Mouse (Mus musculus): ENCODE results near the gene Crim1. TPM values are rescaled to one million over a fixed set of nuclear protein-coding genes. Genes with fewer than 3 reads are reported as not detected.

Gene Crim1
- total RNA-seq, 1 experiment: 61.7 TPM

- in situ Hi-C loops (cut with MboI; ENCODE audit: low sequenced_read_pairs in 2 of 2, unreplicated experiment in 2 of 2): no loop called here
- H3K27ac ChIP-seq (ENCODE audit: insufficient read depth, low read depth, low read length, poor library complexity, severe bottlenecking): no peak overlapping the region
- no peak overlapping the region for H3K9ac ChIP-seq (ENCODE audit: insufficient read depth, low read depth, low read length, poor library complexity, severe bottlenecking)
- TF ChIP-seq HCFC1 (IDR thresholded peaks at IDR 0.05; ENCODE audit: borderline replicate concordance, insufficient read depth, low read length) (no peak), MAFK (IDR thresholded peaks at IDR 0.05; ENCODE audit: insufficient read depth, low read depth, low read length) (no peak), ZNF384 (IDR thresholded peaks at IDR 0.05; ENCODE audit: low read depth, low read length) (no peak), CHD2 (IDR thresholded peaks at IDR 0.05; ENCODE audit: low read depth, low read length) (no peak), ZC3H11A (IDR thresholded peaks at IDR 0.05; ENCODE audit: borderline replicate concordance, low read depth, low read length) (no peak)
- H3K9me3 ChIP-seq (ENCODE audit: control insufficient read depth, insufficient read depth, low read depth, low read length): no peaks in the 10 kb centered on the region
- no peak for DNase-seq (ENCODE audit: low read depth, low spot score)
- no peaks in the 10 kb centered on the region for H3K4me1 ChIP-seq (ENCODE audit: control insufficient read depth in 2 of 2, insufficient read depth in 2 of 2, low read length in 2 of 2, poor library complexity in 1 of 2)
- H3K4me3 ChIP-seq (ENCODE audit: insufficient read depth in 1 of 2, low read depth in 1 of 2, low read length in 2 of 2, poor library complexity in 1 of 2, severe bottlenecking in 1 of 2): no peak overlapping the region
- no peaks in the 10 kb centered on the region for H3K36me3 ChIP-seq (ENCODE audit: control insufficient read depth, insufficient read depth, low read length, poor library complexity, severe bottlenecking)
These were observed 65.1 kb downstream of the Crim1 start for GRCm38 (mm10) chr17:78265135-78265534.

GRCm38 (mm10) chr17:78266271-78266670 is 66.2 kb downstream of the Crim1 start:
- TF ChIP-seq CHD2 (IDR thresholded peaks at IDR 0.05; ENCODE audit: low read depth, low read length) (no peak), MAFK (IDR thresholded peaks at IDR 0.05; ENCODE audit: insufficient read depth, low read depth, low read length) (no peak), HCFC1 (IDR thresholded peaks at IDR 0.05; ENCODE audit: borderline replicate concordance, insufficient read depth, low read length) (no peak), ZNF384 (IDR thresholded peaks at IDR 0.05; ENCODE audit: low read depth, low read length) (no peak), ZC3H11A (IDR thresholded peaks at IDR 0.05; ENCODE audit: borderline replicate concordance, low read depth, low read length) (no peak)
- H3K27ac ChIP-seq (ENCODE audit: insufficient read depth, low read depth, low read length, poor library complexity, severe bottlenecking): no peak overlapping the region
- H3K36me3 ChIP-seq (ENCODE audit: control insufficient read depth, insufficient read depth, low read length, poor library complexity, severe bottlenecking): no peaks in the 10 kb centered on the region
- H3K4me3 ChIP-seq (ENCODE audit: insufficient read depth in 1 of 2, low read depth in 1 of 2, low read length in 2 of 2, poor library complexity in 1 of 2, severe bottlenecking in 1 of 2): no peak overlapping the region
- DNase-seq (ENCODE audit: low read depth, low spot score): no peak
- no peaks in the 10 kb centered on the region for H3K9me3 ChIP-seq (ENCODE audit: control insufficient read depth, insufficient read depth, low read depth, low read length)
- no peak overlapping the region for H3K9ac ChIP-seq (ENCODE audit: insufficient read depth, low read depth, low read length, poor library complexity, severe bottlenecking)
- no peaks in the 10 kb centered on the region for H3K4me1 ChIP-seq (ENCODE audit: control insufficient read depth in 2 of 2, insufficient read depth in 2 of 2, low read length in 2 of 2, poor library complexity in 1 of 2)
- in situ Hi-C loops (cut with MboI; ENCODE audit: low sequenced_read_pairs in 2 of 2, unreplicated experiment in 2 of 2): no loop called here

GRCm38 (mm10) chr17:78268591-78268990 is 68.5 kb downstream of the Crim1 start:
- TF ChIP-seq HCFC1 (IDR thresholded peaks at IDR 0.05; ENCODE audit: borderline replicate concordance, insufficient read depth, low read length): no peak
- no peak for TF ChIP-seq CHD2 (IDR thresholded peaks at IDR 0.05; ENCODE audit: low read depth, low read length)
- TF ChIP-seq MAFK (IDR thresholded peaks at IDR 0.05; ENCODE audit: insufficient read depth, low read depth, low read length): no peak
- TF ChIP-seq ZNF384 (IDR thresholded peaks at IDR 0.05; ENCODE audit: low read depth, low read length): no peak
- no peak for TF ChIP-seq ZC3H11A (IDR thresholded peaks at IDR 0.05; ENCODE audit: borderline replicate concordance, low read depth, low read length)
- Histone ChIP-seq H3K9me3 (ENCODE audit: control insufficient read depth, insufficient read depth, low read depth, low read length) (no peaks in the 10 kb centered on the region), H3K4me3 (ENCODE audit: insufficient read depth in 1 of 2, low read depth in 1 of 2, low read length in 2 of 2, poor library complexity in 1 of 2, severe bottlenecking in 1 of 2) (no peak overlapping the region), H3K4me1 (ENCODE audit: control insufficient read depth in 2 of 2, insufficient read depth in 2 of 2, low read length in 2 of 2, poor library complexity in 1 of 2) (no peaks in the 10 kb centered on the region), H3K36me3 (ENCODE audit: control insufficient read depth, insufficient read depth, low read length, poor library complexity, severe bottlenecking) (no peaks in the 10 kb centered on the region), H3K27ac (ENCODE audit: insufficient read depth, low read depth, low read length, poor library complexity, severe bottlenecking) (no peak overlapping the region), H3K9ac (ENCODE audit: insufficient read depth, low read depth, low read length, poor library complexity, severe bottlenecking) (no peak overlapping the region)
- in situ Hi-C loops (cut with MboI; ENCODE audit: low sequenced_read_pairs in 2 of 2, unreplicated experiment in 2 of 2): no loop called here
- DNase-seq (ENCODE audit: low read depth, low spot score): no peak

DNA sequence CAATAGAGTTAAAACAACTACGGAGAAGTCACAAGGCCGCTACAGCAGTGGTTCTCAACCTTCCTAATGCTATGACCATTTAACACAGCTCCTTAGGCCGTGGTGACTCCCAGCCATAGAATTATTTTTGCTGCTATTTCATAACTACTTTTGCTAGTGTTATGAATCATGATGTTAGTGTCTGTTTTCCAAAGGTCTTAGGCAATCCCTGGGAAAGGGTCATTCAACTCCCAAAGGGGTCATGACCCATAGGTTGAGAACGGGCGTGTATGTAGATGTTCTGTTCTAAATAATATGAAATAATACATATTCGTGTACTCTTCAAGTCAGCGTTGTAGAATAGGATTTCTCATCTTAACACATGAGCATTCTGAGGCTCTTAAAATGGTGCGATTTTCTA is 69.3 kb downstream of the Crim1 start:
- TF ChIP-seq HCFC1 (IDR thresholded peaks at IDR 0.05; ENCODE audit: borderline replicate concordance, insufficient read depth, low read length): no peak
- TF ChIP-seq ZC3H11A (IDR thresholded peaks at IDR 0.05; ENCODE audit: borderline replicate concordance, low read depth, low read length): no peak
- no peak for TF ChIP-seq MAFK (IDR thresholded peaks at IDR 0.05; ENCODE audit: insufficient read depth, low read depth, low read length)
- TF ChIP-seq CHD2 (IDR thresholded peaks at IDR 0.05; ENCODE audit: low read depth, low read length): no peak
- TF ChIP-seq ZNF384 (IDR thresholded peaks at IDR 0.05; ENCODE audit: low read depth, low read length): no peak
- Histone ChIP-seq H3K9me3 (ENCODE audit: control insufficient read depth, insufficient read depth, low read depth, low read length) (no peaks in the 10 kb centered on the region), H3K36me3 (ENCODE audit: control insufficient read depth, insufficient read depth, low read length, poor library complexity, severe bottlenecking) (no peaks in the 10 kb centered on the region), H3K4me3 (ENCODE audit: insufficient read depth in 1 of 2, low read depth in 1 of 2, low read length in 2 of 2, poor library complexity in 1 of 2, severe bottlenecking in 1 of 2) (no peak overlapping the region), H3K9ac (ENCODE audit: insufficient read depth, low read depth, low read length, poor library complexity, severe bottlenecking) (no peak overlapping the region), H3K4me1 (ENCODE audit: control insufficient read depth in 2 of 2, insufficient read depth in 2 of 2, low read length in 2 of 2, poor library complexity in 1 of 2) (no peaks in the 10 kb centered on the region), H3K27ac (ENCODE audit: insufficient read depth, low read depth, low read length, poor library complexity, severe bottlenecking) (no peak overlapping the region)
- in situ Hi-C loops (cut with MboI; ENCODE audit: low sequenced_read_pairs in 2 of 2, unreplicated experiment in 2 of 2): no loop called here
- DNase-seq (ENCODE audit: low read depth, low spot score): no peak

DNA sequence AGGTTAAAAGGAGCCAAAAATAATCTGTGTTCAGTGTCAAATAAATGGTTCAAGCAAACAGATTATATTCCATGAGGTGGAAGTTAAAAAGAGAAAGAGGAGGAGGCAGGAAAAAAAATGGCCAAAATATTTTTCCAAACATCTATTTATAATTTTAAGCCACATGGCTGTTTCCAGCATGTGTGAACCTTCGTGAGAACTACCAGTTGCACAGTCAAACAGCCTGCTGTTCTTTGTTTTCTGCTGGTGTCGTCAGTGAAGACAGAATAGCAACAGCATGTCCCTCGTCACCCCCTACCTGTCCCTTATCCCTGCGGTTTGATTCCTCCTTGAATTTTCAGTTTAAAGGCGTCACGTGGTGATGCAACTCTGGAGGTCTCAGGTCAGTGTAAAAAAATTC is 70.0 kb downstream of the Crim1 start:
- H3K4me1 ChIP-seq (ENCODE audit: control insufficient read depth in 2 of 2, insufficient read depth in 2 of 2, low read length in 2 of 2, poor library complexity in 1 of 2): no peaks in the 10 kb centered on the region
- H3K9ac ChIP-seq (ENCODE audit: insufficient read depth, low read depth, low read length, poor library complexity, severe bottlenecking): no peak overlapping the region
- TF ChIP-seq MAFK (IDR thresholded peaks at IDR 0.05; ENCODE audit: insufficient read depth, low read depth, low read length): no peak
- no peak for TF ChIP-seq HCFC1 (IDR thresholded peaks at IDR 0.05; ENCODE audit: borderline replicate concordance, insufficient read depth, low read length)
- TF ChIP-seq CHD2 (IDR thresholded peaks at IDR 0.05; ENCODE audit: low read depth, low read length): no peak
- TF ChIP-seq ZNF384 (IDR thresholded peaks at IDR 0.05; ENCODE audit: low read depth, low read length): no peak
- no peak for TF ChIP-seq ZC3H11A (IDR thresholded peaks at IDR 0.05; ENCODE audit: borderline replicate concordance, low read depth, low read length)
- no peaks in the 10 kb centered on the region for H3K36me3 ChIP-seq (ENCODE audit: control insufficient read depth, insufficient read depth, low read length, poor library complexity, severe bottlenecking)
- no peaks in the 10 kb centered on the region for H3K9me3 ChIP-seq (ENCODE audit: control insufficient read depth, insufficient read depth, low read depth, low read length)
- no peak overlapping the region for H3K4me3 ChIP-seq (ENCODE audit: insufficient read depth in 1 of 2, low read depth in 1 of 2, low read length in 2 of 2, poor library complexity in 1 of 2, severe bottlenecking in 1 of 2)
- in situ Hi-C loops (cut with MboI; ENCODE audit: low sequenced_read_pairs in 2 of 2, unreplicated experiment in 2 of 2): no loop called here
- no peak for DNase-seq (ENCODE audit: low read depth, low spot score)
- no peak overlapping the region for H3K27ac ChIP-seq (ENCODE audit: insufficient read depth, low read depth, low read length, poor library complexity, severe bottlenecking)
